Mouse (Mus musculus): Measurements from ENCODE around the gene S100pbp.

- no peak for TF ChIP-seq CTCF (IDR thresholded peaks at IDR 0.05)
- no peak for TF ChIP-seq EP300 (IDR thresholded peaks at IDR 0.05)
These were observed 82.1 kb downstream of the S100pbp start for GRCm38 (mm10) chr4:129107348-129107899.

Data from lung, postnatal 0 days (tissue).